Mouse (Mus musculus) embryo, embryonic 11 days (tissue): ENCODE measurements at regions not wholly inside any gene's neighbourhood (a gene's known extent, or its start where the extent isn't known, plus 50 kb on each side); places are given as distances from the start of the nearest gene placed in this dataset.

Source experiments
- DNase-seq: peaks from one replicate; pipeline ENCODE4 v3.0.0-alpha.2; 2015

DNA sequence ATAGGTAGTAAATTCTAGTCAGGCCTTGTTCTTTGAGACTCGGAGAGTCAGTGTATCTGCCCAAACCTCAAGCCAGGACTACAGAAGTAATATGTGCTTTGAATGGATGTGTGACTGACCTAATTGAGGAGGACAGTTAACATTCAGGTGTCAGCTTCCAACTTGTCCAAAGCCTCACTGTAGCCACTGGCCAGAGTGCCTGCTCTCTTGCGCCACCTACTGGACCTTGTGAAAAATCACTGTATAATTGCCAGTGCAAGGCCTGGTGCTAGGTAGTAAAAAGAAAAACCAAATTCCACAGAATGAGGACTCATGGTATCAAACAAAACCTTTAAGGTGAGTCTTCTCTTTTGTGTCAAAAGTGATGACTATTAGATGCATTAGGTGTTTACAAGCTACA lies 933.6 kb upstream of the Lrrc6 start:
- peak; percentile 74 for DNase-seq

DNA sequence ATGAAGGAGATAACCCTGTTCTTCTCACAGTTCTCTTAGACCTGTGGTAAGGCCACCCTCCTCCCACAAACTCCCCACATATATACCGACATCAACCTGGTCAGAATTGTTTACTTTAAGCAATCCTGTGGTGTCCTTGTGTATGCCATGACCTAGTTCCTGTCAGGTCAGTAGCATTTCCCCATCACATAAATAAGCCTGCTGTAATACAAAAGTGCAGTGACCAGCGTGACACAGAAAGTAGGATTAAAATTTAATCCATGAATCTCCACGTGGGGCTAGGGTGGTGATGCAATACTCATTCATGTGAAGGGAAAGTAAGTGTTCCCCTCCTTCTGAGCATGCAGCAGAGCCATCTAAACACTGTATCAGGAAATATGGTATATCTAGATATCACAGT lies 923.2 kb upstream of the Lrrc6 start:
- no peak for DNase-seq

DNA sequence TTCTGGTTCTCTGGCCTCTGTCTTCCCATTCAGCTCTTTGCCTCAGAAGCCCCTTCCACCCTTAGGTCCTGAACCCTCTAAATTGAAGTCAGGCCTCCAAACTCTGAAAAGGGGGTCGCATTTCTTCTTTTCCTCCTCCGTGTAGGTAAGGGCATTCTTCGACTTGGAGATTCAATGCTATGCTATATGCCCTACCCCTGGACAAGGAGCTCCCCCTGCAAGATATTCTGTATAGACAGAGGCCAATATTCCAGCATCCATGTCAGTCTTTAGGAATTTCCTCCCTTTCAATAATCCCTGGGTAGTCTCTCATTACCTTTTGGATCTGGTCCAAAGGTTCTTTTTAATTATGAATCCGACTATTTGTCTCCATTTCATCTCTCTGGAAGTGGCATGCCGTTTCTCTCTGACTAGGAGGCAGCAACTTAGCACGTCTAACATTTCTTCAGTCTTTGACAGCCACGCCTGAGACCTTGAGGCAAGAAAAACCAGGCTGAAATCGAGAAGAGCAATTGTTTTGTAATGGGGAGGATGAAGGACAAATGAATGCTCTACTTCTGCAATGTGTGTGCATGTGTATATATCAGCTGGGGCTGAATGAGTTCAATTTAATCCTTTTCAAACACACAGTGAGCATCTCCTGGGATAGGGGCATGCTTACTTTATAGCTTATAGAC lies 921.7 kb upstream of the Lrrc6 start:
- no peak for DNase-seq

DNA sequence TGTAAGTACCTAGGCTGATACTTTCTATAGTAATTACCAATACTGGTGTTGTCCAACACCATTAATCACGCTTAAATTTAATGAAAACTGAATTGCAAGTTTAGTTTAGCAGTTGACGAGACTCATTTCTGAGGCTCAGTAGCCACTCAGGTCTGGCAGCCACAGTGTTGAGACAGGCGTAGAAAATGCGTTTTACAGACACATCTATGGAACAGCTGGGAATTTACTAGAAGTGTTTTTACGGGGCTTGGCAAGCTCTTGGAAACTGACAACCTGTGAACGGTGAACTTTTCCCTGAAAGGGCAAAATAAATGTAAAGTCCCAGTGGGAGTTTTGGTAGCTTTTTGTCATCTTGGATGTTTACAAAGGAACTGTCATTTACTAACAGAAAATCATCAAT lies 920.1 kb upstream of the Lrrc6 start:
- DNase-seq: peak; percentile 12

DNA sequence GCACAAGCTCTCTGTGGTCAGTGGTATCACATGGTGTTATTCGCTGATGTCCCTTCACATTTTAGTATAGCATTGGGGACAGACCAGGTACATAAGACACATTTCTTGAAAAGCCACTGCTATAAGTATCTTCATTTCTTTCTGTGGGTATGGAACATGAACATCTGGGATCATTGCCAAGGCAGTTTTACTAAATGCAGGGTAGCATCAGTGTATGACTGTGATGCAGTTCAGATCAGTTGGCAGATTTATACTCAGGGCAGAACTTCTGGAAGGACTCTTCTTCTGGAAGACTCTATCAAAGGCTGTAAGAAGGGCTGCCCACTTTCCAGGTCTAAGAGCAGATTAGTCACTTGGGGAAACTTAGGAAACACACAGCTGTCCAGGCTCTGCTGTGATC lies 919.0 kb upstream of the Lrrc6 start:
- DNase-seq: no peak

DNA sequence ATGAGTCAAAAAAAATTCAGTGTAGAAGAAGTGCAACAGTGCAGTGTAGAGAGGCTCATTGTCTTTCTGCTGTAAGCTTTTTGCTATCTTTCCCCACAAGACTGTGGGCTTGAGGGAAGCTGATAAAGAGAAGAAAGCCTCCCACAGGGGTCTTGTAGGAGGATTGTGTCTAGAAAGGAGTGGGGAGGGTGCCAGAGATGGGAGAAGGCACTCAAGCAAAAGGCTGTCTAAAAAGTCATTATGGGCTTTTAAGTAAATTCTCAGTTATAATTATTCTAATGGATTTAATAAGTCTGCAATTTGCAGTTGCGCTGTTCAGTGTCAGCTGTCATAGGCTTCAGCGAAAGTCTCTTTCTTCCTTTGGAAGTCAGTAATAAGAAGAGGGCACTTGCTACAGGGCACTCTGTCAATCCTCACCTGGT lies 917.0 kb upstream of the Lrrc6 start:
- DNase-seq: no peak

DNA sequence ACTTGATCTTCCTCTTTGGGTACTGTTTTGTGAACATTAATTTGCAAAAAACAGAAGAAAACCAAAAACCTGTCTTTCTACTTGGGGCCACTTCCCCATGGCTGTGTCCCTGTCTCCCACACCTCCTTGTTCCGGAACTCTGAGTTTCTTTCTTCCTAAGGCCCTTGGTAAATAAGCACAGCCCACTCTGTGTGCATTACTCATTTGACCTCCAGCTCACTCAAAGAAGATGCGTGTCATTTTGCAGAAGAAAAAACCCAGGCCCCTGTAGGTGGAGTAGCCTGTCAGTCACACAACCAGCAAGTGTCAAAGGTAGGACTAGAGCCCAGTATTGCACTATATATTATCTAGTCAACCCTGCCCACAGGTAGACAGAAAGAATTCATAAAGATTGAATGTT lies 915.1 kb upstream of the Lrrc6 start:
- no peak for DNase-seq

DNA sequence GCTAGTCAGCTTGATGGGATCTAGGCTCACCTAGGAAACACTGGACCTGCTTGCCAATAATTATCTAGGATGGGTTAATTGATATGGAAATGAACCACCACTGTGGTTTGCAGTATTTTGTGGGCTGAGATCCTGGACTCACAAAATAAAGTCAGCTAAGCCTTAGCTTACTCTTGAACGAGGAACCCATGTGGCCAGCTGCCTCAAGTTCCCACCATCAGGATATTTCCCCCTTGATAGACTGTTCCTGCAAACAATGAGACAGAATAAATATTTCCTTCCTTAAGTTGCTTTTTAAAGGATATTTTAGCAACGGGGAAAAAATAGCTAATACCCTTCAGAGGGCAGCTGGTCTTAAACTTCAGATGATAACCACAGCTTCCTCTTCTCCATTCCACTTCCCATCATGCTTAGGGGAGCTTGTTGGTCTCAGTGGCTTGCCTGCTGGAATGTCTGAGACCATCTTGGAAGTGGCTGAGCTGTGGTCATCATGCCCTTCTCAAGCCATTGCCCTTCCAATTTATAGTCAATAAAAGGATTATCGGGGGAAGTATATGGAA lies 913.7 kb upstream of the Lrrc6 start:
- no peak for DNase-seq

DNA sequence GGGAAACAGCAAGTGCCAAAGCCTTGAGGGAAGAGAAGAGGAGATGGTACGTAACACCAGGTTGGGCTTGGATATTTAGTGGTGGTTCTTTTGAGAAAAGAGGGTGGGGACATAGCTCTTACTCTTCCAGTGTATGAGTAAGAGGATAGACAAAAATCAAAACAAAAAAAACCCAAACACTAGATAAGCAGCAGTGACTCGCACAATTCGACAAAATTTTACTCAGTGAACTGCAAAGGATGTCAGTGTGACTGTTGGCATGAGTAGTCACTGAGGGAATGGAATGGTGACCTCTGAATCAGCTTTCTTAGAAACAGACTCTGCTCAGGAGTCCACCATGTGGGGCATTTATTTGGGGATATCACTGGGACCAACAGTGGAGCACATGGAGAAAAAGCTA lies 912.9 kb upstream of the Lrrc6 start:
- no peak for DNase-seq

DNA sequence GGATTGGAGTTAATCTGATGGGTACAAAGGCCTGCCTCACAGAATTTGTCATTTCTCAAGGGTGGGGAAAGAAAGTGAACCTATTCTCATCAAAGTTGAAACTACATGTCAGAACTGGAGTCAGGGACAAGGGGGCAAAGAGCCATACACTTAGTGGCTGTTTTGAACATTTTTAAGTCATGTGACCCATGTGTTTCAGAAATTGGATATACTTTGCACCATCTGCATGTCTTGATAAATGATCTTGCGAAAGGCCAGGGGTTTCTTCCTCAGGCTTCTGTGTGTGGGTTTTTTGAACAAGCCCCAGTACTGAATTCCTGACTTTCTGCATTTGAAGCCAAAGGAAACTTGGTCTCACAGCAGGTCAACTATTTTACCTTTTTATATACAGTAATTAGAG lies 911.7 kb upstream of the Lrrc6 start:
- DNase-seq: no peak

DNA sequence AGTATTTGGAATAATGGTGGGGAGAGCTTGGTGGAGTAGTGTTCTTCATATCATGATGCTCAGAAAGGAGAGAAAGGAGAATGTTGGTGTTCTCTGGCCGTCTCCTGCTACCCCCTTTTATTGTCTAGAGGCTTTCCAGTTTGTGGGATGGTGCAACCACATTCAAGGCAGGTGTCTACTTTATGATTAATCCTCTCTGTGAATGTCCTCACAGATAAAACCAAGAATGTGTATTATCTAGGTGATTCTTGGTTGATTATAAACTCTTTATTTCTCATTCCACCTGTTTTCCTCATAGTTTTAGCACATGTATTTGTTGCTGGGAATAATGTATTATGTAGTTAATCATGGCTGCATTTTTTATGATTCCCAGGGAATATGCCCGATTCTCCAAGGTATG lies 910.9 kb upstream of the Lrrc6 start:
- no peak for DNase-seq

DNA sequence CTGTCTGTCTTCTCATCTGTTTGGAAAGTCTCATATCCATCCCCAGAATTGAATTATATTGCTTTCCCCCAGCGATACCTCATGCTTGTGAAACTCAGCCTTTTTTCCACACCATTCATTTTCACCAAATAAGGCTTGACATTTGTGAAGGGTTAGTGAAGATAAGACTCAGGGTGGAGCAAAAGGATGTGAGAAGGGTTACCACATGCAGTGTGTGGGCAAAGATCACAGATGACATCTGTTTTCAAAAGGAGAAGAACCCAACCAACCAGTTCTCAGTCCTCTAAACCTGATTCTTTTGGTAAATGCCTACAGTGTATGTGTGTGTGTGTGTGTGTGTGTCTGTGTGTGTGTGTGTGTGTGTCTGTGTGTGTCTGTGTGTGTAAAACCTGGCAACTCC lies 909.3 kb upstream of the Lrrc6 start:
- DNase-seq: no peak

DNA sequence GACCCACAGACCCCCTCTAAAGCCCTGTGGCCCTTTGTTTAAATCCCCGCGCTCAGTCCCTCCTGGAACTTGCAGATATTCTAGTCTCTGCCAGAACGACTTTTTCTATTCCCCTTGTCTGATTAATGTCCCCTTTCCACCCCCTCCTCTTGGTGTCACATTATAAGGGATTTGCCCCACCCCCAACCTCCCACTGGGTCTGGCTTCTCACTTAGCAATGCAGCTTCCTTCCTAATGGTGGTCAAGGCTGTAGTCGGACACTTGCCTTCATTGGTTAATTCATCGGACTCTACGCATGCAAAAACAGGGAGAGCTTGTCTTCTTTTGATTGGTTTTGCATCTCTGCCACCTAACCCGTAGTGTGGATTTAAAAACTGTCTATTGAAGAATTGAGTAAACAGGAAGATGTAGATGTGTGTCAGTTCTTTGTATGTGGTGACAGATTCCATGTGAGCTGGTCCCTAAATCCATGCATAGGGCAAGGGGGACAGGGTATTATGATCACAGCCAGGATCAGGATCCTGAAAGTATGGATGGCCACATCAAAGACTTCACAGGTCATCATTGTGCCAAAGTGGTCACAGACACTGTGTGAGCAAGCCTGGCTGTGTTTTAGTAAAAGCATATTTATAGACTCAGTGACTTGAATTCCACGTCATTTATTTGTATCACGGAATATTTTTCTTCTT lies 908.3 kb upstream of the Lrrc6 start:
- DNase-seq: peak; percentile 19

DNA sequence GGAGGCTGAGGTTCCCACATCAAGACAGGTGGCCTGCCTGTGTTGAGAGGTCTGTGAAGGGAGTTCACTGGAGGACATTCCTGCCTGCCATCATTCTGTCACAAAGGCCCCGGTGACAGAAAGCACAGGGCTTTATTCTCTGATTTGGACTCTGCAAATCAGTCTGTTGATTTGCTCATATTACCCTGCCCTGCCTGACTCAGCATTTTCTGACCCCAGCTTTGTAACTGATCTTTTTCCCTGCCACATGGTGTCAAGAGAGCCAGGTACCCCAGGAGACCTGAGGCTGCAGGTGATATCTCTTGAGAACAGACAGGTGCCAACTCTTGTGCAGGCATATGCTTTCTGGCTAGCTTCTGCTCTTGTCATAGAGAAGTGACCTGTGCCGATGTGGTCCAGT lies 906.5 kb upstream of the Lrrc6 start:
- DNase-seq: no peak

DNA sequence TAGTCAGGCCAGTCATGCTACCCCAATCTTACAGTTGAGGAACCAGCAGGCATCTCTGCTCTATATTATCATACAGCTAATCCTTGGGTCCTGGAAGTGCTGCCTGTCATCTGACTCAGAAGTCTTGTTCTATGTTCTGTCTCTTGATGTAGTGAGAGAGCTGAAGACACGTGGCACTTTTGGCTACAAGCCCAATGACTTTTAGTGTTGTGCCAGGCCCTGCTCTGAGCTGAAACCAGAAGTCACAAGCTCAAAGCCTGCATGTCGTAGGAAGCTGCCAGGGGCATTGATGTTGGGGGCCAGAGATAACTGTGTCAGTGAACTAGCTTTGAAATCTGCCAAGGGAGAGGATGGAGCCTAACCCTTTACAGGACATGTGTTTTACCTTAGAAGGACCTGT lies 904.8 kb upstream of the Lrrc6 start:
- DNase-seq: no peak

DNA sequence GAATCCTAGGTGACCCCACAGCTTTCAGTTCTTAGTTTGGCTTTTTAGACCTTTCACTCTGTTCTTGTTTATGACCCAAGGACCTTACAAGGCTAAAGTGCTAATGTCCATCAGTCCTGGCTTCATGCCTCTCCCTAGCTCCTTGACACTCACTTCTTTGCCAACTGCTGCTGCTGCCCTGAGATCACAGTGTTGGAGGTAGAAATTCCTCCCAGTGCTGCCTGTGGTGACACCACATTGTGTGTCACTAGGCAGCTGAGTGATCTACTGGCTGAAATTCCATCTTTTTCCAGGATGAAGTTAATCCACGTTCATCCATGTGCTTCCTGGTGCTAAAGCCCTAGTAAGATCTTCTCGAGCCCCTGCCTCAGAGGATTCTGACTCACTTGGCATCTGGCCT lies 904.3 kb upstream of the Lrrc6 start:
- no peak for DNase-seq

DNA sequence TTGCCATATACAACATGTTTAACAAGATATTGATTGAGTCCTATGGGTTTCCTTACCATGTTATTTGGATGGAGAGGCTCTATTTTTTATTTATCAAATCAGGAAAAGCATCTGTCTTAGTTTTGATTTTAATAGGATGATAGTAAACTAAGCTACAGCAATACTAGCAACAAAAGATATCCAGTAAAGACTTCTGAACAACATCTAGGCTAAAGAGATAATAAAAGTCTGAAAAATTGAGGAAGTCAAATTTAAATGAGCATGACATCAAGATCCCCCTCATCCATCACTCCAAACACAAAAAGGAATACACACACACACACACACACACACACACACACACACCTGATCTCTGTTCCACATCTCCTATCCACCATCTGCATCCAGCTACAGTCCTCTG lies 901.6 kb upstream of the Lrrc6 start:
- no peak for DNase-seq

DNA sequence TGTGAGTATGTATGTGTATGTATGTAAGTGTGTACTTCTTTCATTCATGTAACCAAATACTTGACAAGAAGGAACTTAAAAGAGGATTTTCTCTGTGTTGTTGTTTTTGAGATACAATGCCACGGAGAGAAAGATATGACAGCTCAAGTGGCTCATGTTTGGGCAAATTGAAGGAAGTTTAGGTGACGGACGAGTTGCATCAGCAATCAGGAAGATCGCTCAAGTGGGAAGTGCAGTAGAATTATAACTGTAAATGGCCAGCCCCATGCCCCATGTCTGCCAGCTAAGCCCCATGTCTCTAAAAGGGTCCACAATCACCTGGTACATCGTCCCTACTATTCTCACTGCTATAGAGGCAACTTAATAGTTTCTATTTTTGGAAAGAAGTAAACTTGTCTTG lies 896.6 kb upstream of the Lrrc6 start:
- DNase-seq: no peak

DNA sequence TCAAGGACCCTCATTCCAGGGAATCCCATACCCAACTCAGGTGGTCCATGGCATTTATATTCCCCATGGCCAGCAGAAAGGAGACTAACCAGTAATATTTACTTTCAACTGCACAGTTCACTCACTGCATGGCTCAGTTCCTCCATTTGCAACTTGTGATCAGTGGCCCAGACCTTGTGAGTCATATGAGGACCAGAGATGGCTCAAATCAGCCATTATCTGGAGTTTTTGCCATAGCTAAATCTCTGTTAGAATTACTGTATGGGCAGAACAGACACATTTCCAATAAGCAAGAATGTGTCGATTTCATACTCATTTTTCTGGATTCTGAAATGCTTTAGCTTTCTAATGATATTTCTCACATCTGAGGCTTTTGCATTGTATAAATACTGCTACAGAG lies 894.4 kb upstream of the Lrrc6 start:
- no peak for DNase-seq

DNA sequence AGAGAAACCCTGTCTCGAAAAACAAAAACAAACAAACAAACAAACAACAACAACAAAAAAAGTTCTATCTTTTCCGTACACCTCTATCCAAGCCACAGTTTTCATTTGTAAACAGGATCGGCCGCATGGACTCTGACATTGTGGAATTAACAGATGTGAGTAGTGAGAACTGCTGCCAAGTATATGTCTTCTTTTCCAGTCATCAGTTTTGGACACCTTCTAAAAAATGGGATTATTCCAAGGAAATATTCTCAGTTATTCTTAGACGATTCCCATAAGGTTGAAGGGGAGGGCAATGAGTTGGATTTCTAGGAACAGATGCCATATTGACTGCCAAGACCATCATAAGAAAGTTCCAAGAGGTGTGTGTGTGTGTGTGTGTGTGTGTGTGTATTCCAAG lies 891.2 kb upstream of the Lrrc6 start:
- DNase-seq: no peak

DNA sequence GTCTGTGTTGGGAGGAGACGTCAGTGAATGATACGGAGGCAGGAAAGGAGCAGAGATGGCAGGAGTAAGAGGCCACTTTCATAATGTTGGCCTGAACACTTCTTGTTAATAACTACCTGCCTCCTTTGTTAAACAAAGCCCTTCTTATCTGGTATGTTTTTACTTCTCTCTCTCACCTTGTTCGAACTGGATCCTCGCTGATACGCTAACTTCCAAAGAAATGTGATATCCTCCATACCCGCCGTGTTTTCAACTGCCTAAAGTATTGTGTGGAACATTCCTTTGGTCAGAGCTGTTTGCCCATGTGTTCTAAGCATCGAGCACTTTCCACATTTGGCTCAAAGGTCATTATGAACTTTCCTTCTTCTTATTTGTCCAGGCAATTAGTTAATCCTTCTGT lies 887.8 kb upstream of the Lrrc6 start:
- DNase-seq: no peak

DNA sequence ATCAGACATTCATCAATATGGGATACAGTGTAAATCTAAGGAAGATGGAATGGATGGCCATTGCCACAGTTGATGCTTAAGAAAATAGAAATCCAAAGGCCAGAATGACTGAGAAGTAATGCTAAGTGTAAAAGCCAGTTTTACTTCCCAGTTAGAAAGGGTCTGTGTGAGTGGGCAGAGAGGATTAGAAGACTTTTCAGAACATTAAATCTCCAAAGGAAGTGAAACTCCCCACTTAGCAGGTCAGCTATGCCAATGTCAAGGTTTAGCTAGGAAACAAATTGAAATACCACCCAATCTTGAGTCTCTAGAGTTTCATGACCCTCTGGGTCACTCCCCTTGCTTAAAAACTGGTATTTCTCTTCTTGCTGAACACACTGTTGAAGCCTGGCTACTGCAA lies 886.2 kb upstream of the Lrrc6 start:
- no peak for DNase-seq

DNA sequence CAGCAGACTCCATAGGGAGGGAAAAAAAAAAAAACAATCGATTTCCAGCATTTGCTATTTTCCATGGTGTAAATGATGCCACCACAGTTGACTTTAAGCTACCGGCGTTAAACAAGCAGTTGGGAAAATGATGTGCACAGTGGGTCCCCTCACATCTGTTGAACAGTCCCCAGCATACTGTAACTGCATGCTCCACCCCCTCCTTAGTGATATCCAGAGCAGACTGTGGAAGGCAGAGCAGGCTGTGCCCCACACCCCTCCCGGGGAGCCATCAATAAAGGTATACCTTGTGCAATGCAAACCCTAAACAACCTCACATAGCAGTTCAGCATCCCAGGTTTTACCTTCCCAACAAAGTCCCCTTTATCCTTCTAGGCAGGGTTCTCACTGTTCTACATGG lies 872.9 kb upstream of the Lrrc6 start:
- DNase-seq: no peak

DNA sequence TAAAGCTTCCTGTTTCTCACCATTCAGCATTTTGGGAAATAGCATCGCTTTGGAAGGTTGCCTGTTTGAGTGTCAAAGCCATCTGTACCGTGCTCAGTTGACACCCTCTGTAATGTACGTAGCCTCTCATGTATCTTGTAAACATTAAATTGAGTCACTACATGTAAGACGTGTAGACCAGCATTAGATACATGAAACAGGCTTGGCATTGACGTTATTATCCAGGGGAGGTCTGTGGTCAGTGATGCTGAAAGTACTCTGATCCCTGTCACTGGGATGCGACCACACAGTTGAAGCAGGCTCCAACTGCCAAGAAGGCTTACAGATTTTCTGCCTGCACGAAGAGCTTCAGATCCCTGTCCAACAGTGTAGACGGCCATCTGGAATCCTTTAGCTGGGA lies 872.3 kb upstream of the Lrrc6 start:
- DNase-seq: no peak
